ENCODE assay signal across 8 mouse cellular contexts in genomic region chr1:34751128-34751527, GRCm38 (mm10).
DNase-seq lines count a peak whose midpoint lies in the region; ATAC-seq and TF ChIP-seq lines count a peak whose summit lies in the region.

No protein-coding gene starts in this region.

- 7% methylated on average over 6 of the region's 6 CpGs for WGBS in forebrain, postnatal 0 days
- WGBS in midbrain, embryonic 12.5 days: 2% methylated on average over 6 of the region's 6 CpGs

- no peaks in the 10 kb centered on the region for H3K27me3 ChIP-seq in forebrain, postnatal 0 days (ENCODE audit: insufficient read depth, low read length)
- H3K27me3 ChIP-seq in midbrain, embryonic 12.5 days: peaks cover 60% of the 10 kb centered on the region

- no peak overlapping the region for H3K27ac ChIP-seq in gastrocnemius, adult 2 months
- no peak overlapping the region for H3K27ac ChIP-seq in forebrain, postnatal 0 days (ENCODE audit: low read depth, low read length)
- no peak overlapping the region for H3K27ac ChIP-seq in midbrain, embryonic 12.5 days (replicated peaks)

- H3K4me1 ChIP-seq in forebrain, postnatal 0 days (ENCODE audit: insufficient read depth): peaks cover 5% of the 10 kb centered on the region; the same call in 1 of the 2 replicates
- H3K4me1 ChIP-seq in midbrain, embryonic 12.5 days: peaks cover 23% of the 10 kb centered on the region

- no peaks in the 10 kb centered on the region for H3K36me3 ChIP-seq in forebrain, postnatal 0 days (ENCODE audit: insufficient read depth)
- H3K36me3 ChIP-seq in midbrain, embryonic 12.5 days: no peaks in the 10 kb centered on the region

- intact Hi-C loops in gastrocnemius, adult 2 months (cut with DNase I): no loop called here

- H3K9ac ChIP-seq in forebrain, postnatal 0 days: peak overlapping the region; percentile 74
- H3K9ac ChIP-seq in midbrain, embryonic 12.5 days (replicated peaks): peak overlapping the region; percentile 75

- TF ChIP-seq CTCF in gastrocnemius, adult 2 months (IDR thresholded peaks at IDR 0.05): no peak
- TF ChIP-seq CTCF in forebrain, postnatal 0 days (IDR thresholded peaks at IDR 0.05; ENCODE audit: low read depth): 0 out of 2 replicates have a peak, but pooled peaks have one; percentile 24

- DNase-seq in gastrocnemius, adult 2 months: no peak
- no peak for DNase-seq in gastrocnemius, postnatal 10 days
- peak; percentile 4 for DNase-seq in Muller cell, postnatal 12 days (ENCODE audit: inconsistent ontology term)
- DNase-seq in forebrain, postnatal 0 days: peak; percentile 22
- DNase-seq in right cerebral cortex, adult 2 months (ENCODE audit: low spot score in 2 of 2): no peak
- no peak for DNase-seq in ovary, postnatal 36 days (ENCODE audit: low spot score)

- no peaks in the 10 kb centered on the region for H3K9me3 ChIP-seq in forebrain, postnatal 0 days (ENCODE audit: low read length)
- no peaks in the 10 kb centered on the region for H3K9me3 ChIP-seq in midbrain, embryonic 12.5 days

- no peak for ATAC-seq in forebrain, postnatal 0 days
- peak; percentile 25; the same call in 1 of the 2 replicates for ATAC-seq in midbrain, embryonic 12.5 days (ENCODE audit: low FRiP score, low read depth)
- ATAC-seq in activated CD4-positive, CD25-positive, alpha-beta regulatory T cell, adult 4 months: no peak

- peak overlapping the region; percentile 98 for H3K4me2 ChIP-seq in forebrain, postnatal 0 days (ENCODE audit: low read depth)
- H3K4me2 ChIP-seq in midbrain, embryonic 12.5 days (replicated peaks): peak overlapping the region; percentile 96

- peak overlapping the region; percentile 66 for H3K4me3 ChIP-seq in gastrocnemius, adult 2 months
- peak overlapping the region; percentile 72 for H3K4me3 ChIP-seq in forebrain, postnatal 0 days (ENCODE audit: low read depth, low read length)
- H3K4me3 ChIP-seq in midbrain, embryonic 12.5 days: peak overlapping the region; percentile 73

Comparison
In these comparisons a context has a peak if more than half of its experiments do, and no peak if none do; other contexts are left out.
1. DNase-seq: peak in Muller cell, postnatal 12 days (single experiment) and forebrain, postnatal 0 days (single experiment); none in gastrocnemius, adult 2 months (single experiment), gastrocnemius, postnatal 10 days (single experiment), right cerebral cortex, adult 2 months (0 of 2) and ovary, postnatal 36 days (single experiment).
2. Peak in every context shown above with its lines, with median percentiles within 50 percentile points of each other: H3K4me3 ChIP-seq.